Mouse (Mus musculus) forebrain, embryonic 15.5 days (tissue): ENCODE measurements around the gene Nutf2. TPM values are rescaled to one million over a fixed set of nuclear protein-coding genes. Genes with fewer than 3 reads are reported as not detected.

ENCODE experiments used
- ATAC-seq: fragments of 200-750 bp; cut with Nextera tagmentation; replicated peaks from 2 replicates; pipeline ENCODE4 v1.8.0; 2017; ENCODE audit warnings: mild to moderate bottlenecking, moderate TSS enrichment, moderate library complexity
- H3K27ac ChIP-seq: fragments of 300-500 bp; sonication (generic); replicated peaks from 2 replicates; pipeline ENCODE4 v1.5.1; 2015; ENCODE audit warnings: mild to moderate bottlenecking, inconsistent platforms
- H3K27me3 ChIP-seq: fragments of 300-500 bp; sonication (generic); 2 replicates; pipeline ENCODE4 v1.6.1; 2015; ENCODE audit warnings: inconsistent platforms
- H3K36me3 ChIP-seq: fragments of 300-500 bp; sonication (generic); 2 replicates; pipeline ENCODE4 v1.6.1; 2015; ENCODE audit warnings: mild to moderate bottlenecking, inconsistent platforms
- H3K4me1 ChIP-seq: fragments of 300-500 bp; sonication (generic); 2 replicates; pipeline ENCODE4 v1.6.1; 2015; ENCODE audit warnings: inconsistent platforms
- H3K4me2 ChIP-seq: fragments of 300-500 bp; sonication (generic); replicated peaks from 2 replicates; pipeline ENCODE4 v1.6.1; 2015; ENCODE audit warnings: mild to moderate bottlenecking, inconsistent platforms
- H3K4me3 ChIP-seq: fragments of 300-500 bp; sonication (generic); 2 replicates; pipeline ENCODE4 v1.5.1; 2015; ENCODE audit warnings: mild to moderate bottlenecking, inconsistent platforms
- H3K9ac ChIP-seq: fragments of 300-500 bp; sonication (generic); replicated peaks from 2 replicates; pipeline ENCODE4 v1.6.1; 2015; ENCODE audit warnings: mild to moderate bottlenecking, inconsistent platforms
- H3K9me3 ChIP-seq: fragments of 300-500 bp; sonication (generic); 2 replicates; pipeline ENCODE4 v1.6.1; 2016; ENCODE audit warnings: inconsistent platforms
- WGBS: fragments of 180-500 bp; shearing (Covaris S2); methylation state at CpG from one replicate; pipeline ENCODE4 v1.1.7; 2015; ENCODE audit warnings: mixed read lengths; 5-methylcytosine and 5-hydroxymethylcytosine counted together
- polyA plus RNA-seq: library from polyadenylated mRNA; unstranded; fragments of >200 nt; fragmentation: Nextera tagmentation; extraction: Ambion mirVana; gene quantifications from 2 replicates; pipeline ENCODE4 v1.2.1, GENCODE M21; 2015

Nutf2 gene
- polyA plus RNA-seq, 1 experiment from 2014 or later, result 189 TPM

DNA sequence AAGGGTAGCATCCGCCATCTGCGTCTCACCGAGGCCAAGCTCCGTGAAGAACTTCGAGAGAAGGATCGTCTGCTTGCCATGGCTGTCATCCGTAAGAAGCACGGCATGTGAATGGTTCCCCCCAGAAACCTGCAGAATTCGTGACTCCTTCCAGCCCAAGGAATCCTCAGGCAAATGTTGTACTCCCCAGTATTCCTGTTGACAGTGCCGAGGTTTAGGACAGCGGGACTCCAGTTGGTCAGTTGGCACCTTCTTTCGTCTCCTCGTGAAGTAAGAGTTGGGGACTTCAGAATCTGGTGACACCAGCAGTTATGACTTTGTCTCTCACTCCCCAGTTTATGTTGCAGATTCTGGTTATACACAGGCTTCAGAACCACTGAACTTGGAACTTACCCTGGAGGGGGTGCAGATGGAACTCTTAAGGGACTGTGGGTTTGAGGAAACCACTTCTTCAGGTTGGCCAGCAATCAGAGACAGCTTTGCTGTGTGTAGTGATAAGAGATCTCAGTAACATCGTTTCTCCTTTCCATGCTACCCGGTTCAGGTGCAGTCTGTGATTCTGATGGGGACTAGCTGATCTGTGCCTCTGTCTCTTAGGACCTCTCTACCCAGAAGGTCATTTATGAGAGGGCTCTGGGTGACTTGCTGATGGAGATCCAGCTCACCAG is 4.1 kb upstream of the Nutf2 start:
- H3K4me1 ChIP-seq, result peaks cover 49% of the 10 kb centered on the region
- peak overlapping the region; percentile 81; the same call in 1 of the 2 replicates for H3K27ac ChIP-seq
- 27% methylated on average over 15 of the region's 15 CpGs for WGBS

DNA sequence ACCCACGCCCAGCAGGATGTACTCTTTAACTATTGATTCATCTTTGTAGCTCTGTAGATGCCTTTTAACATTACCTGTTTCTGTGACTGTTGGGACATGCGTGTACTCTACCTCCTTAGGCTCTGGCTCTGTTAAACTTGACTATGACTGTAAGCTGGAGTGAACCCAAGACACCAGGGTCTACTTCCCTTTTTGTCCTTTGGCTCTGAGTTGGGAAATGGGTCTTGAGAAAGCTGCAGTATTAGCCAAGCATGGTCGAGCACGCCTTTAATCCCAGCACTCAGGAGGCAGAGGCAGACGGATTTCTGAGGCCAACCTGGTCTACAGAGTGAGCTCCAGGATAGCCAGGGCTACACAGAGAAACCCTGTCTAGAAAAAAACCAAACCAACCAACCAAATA is 1.9 kb upstream of the Nutf2 start:
- Histone ChIP-seq H3K4me2 (no peak overlapping the region), H3K36me3 (no peaks in the 10 kb centered on the region), H3K9ac (no peak overlapping the region), H3K4me1 (peaks cover 62% of the 10 kb centered on the region), H3K9me3 (no peaks in the 10 kb centered on the region), H3K27ac (no peak overlapping the region), H3K27me3 (no peaks in the 10 kb centered on the region), H3K4me3 (no peak overlapping the region)
- no peak for ATAC-seq
- WGBS, result 78% methylated on average over 5 of the region's 5 CpGs

More for the DNA sequence above, 4.1 kb upstream of the Nutf2 start:
- Histone ChIP-seq H3K4me2 (peak overlapping the region; percentile 99), H3K27me3 (no peaks in the 10 kb centered on the region), H3K9me3 (no peaks in the 10 kb centered on the region), H3K4me3 (peak overlapping the region; percentile 92), H3K9ac (peak overlapping the region; percentile 85), H3K36me3 (no peaks in the 10 kb centered on the region)
- no peak for ATAC-seq

DNA sequence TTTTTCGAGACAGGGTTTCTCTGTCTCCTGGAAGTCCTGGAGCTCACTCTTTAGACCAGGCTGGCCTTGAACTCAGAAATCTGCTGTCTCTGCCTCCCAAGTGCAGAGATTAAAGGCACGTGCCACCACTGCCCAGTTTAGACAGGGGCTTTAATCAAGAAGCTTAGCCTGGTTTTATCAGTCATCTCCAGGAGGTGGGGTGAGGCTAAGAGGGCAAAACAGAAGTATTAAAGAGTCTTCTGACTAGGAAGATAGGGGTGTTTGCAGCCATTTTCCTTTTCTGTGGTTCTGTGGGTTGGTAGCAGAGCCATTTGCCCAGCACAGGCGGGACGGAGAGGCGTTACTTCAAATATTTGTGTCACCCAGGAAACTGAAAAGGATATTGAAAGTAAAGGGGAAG is 1.1 kb upstream of the Nutf2 start:
- ATAC-seq, result no peak
- H3K9me3 ChIP-seq, result no peaks in the 10 kb centered on the region
- H3K36me3 ChIP-seq, result no peaks in the 10 kb centered on the region
- no peak overlapping the region for H3K4me2 ChIP-seq
- H3K27me3 ChIP-seq, result no peaks in the 10 kb centered on the region
- peaks cover 67% of the 10 kb centered on the region for H3K4me1 ChIP-seq
- 74% methylated on average over 5 of the region's 5 CpGs for WGBS
- peak overlapping the region; percentile 74; the same call in 1 of the 2 replicates for H3K4me3 ChIP-seq
- H3K27ac ChIP-seq, result peak overlapping the region; percentile 91; the same call in 1 of the 2 replicates
- H3K9ac ChIP-seq, result no peak overlapping the region

DNA sequence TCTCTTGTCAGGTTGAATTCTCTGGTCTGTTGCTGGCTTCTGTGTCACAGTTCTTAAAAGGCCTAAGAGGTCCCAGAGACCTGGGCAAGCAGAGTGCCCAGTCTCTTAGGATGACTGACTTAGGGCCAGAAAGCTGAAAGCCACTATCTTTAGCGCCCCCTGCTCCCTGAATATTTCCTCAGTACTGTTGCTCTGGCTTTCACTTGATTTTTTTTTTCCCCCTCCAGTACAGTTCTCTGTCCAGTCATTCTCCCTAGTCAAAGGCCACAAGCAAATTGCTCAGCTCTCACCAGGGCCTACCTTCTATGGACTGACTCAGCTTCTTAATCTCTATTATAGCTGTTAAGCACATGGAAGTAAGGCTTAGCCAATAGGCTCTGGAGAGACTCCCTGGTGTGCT is 1.6 kb downstream of the Nutf2 start:
- Histone ChIP-seq H3K9me3 (no peaks in the 10 kb centered on the region), H3K4me2 (peak overlapping the region; percentile 60), H3K27ac (no peak overlapping the region), H3K27me3 (no peaks in the 10 kb centered on the region), H3K36me3 (peaks cover 8% of the 10 kb centered on the region), H3K4me3 (peak overlapping the region; percentile 74), H3K9ac (peak overlapping the region; percentile 88), H3K4me1 (peaks cover 53% of the 10 kb centered on the region)
- no peak for ATAC-seq
- 6% methylated on average over 1 of the region's 1 CpGs for WGBS

DNA sequence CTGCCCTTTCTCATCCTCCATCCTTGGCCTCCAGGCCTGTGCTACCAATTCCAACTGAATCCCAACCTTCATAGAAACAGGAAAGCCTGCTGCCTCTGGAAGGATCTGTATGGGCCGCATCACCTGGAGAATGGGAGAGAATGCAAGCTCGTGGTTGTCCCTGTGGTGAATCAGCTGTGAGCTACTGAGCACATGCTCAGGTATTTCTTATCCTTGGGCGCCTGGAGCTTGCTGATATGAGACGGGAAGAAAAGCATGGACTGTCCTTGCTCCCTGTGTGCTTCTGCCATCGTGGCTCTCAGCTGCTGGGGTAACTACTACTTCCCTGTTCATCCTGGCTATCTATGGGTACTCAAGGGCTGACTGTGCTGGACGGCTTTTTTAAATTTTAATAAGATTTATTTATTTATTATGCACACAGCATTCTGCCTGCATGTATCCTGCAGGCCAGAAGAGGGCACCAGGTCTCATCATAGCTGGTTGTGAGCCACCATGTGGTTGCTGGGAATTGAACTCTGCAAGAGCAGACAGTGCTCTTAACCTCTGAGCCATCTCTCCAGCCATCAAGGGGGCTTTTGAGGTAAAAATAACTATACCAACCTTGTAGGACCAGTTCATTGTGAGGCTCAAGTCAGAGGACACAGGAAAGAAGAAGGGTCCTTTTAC is 6.1 kb downstream of the Nutf2 start:
- Histone ChIP-seq H3K9ac (no peak overlapping the region), H3K4me2 (no peak overlapping the region), H3K4me1 (peaks cover 20% of the 10 kb centered on the region), H3K36me3 (peaks cover 31% of the 10 kb centered on the region), H3K9me3 (no peaks in the 10 kb centered on the region), H3K27ac (no peak overlapping the region), H3K27me3 (no peaks in the 10 kb centered on the region), H3K4me3 (no peak overlapping the region)
- WGBS, result 86% methylated on average over 6 of the region's 6 CpGs
- no peak for ATAC-seq

DNA sequence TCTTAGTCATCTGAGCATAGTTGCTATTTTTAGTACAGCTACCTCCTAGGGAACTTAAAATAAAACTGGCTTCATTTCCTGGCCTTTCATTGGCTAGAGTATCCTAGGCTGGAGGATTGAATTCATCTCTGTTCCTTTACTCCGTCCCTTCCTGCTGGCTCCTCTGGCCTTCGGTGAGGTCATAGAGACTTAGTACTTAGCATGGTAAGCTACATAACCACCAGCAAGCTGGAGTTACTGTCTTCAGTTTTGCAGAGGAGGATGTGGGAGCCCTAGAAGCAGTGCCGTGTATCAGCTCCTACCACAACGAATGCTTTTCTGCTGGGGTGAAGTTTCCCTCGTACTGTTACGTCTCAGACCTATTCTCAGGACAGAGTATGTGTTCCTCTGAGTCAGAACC is 13.9 kb downstream of the Nutf2 start:
- H3K4me1 ChIP-seq, result no peaks in the 10 kb centered on the region
- H3K27ac ChIP-seq, result no peak overlapping the region
- H3K4me3 ChIP-seq, result no peak overlapping the region
- H3K36me3 ChIP-seq, result peaks cover 57% of the 10 kb centered on the region
- no peak overlapping the region for H3K9ac ChIP-seq
- no peak for ATAC-seq
- H3K9me3 ChIP-seq, result no peaks in the 10 kb centered on the region
- 90% methylated on average over 6 of the region's 6 CpGs for WGBS
- no peak overlapping the region for H3K4me2 ChIP-seq
- H3K27me3 ChIP-seq, result no peaks in the 10 kb centered on the region

DNA sequence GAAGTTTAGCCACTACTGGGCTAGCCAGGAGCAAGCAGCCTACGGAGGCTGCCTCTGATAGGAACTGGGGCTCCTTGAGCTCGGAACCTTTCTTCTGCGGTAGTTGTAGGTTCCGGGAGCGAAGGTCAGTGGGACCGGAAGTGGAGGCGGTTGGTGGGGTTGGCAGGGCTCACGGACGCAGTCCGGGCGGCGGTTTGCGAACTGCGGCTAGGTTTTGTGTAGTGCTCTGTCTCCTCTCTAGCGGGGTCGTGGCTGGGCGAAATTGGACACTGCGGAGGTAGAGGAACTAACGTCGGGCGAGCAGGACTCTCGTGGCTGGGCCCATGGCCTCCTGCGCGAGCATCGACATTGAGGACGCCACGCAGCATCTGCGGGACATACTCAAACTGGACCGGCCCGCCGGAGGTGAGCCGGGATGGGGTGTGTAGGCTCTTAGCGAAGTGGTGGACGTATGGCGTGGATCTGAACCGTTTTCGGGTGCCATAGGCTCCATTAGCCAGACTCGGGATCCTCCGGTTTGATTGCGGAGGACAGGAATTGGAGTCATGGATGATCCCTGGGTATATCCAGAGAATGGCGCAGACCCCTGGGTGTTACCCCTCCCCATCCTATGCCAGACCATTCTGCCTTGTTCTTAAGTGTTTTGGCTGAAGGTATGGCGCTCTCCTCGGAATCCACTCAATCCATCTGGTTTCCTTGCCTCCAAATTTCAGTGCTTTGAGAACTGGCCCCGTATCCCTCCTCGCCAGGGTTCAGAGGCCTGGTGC is 20.6 kb downstream of the Nutf2 start, which contains the start of gene Edc4:
Gene Edc4, plus strand, starts transcription at position 128 of the 767 bp plus-strand sequence.
- H3K4me3 ChIP-seq, result peak within 1 kb of the TSS; percentile 71
- peaks cover 47% of the 10 kb centered on the region for H3K36me3 ChIP-seq
- peak within 1 kb of the TSS; percentile 75 for H3K4me2 ChIP-seq
- H3K9ac ChIP-seq, result peak within 1 kb of the TSS; percentile 73
- ATAC-seq, result peak; percentile 78
- peak within 1 kb of the TSS; percentile 36; the same call in 1 of the 2 replicates for H3K27ac ChIP-seq
- H3K9me3 ChIP-seq, result no peaks in the 10 kb centered on the region
- no peaks in the 10 kb centered on the region for H3K27me3 ChIP-seq
- H3K4me1 ChIP-seq, result peaks cover 27% of the 10 kb centered on the region
- WGBS, result 1% methylated on average over 45 of the region's 45 CpGs

DNA sequence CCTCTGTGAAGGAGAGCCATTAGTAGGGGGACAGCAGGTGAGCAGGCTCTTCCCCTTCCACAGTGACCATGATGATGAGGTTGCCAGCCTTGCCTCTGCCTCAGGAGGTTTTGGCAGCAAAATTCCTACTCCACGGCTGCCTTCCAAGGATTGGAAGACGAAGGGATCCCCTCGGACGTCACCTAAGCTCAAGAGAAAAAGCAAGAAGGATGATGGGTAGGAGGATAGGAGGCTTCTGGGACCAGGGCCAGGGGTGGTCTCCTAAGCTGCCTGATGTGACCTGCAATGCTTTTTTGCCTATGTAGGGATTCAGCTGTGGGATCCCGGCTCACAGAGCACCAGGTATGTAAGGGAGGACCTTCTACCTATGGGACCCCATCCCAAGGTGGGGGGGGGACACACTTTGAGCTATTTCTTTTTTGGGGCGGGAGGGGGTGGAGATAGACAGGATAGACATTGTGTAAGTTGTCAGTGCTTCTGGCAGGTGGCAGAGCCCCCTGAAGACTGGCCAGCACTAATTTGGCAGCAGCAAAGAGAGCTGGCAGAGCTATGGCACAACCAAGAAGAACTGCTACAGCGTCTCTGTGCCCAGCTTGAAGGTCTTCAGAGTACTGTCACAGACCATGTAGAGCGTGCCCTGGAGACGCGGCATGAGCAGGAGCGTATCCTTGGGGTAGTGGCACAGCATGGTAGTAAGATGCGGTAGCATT is 29.5 kb downstream of the Nutf2 start:
- H3K4me2 ChIP-seq, result no peak overlapping the region
- no peak overlapping the region for H3K9ac ChIP-seq
- H3K27ac ChIP-seq, result no peak overlapping the region
- 91% methylated on average over 12 of the region's 12 CpGs for WGBS
- H3K9me3 ChIP-seq, result no peaks in the 10 kb centered on the region
- H3K4me3 ChIP-seq, result no peak overlapping the region
- ATAC-seq, result no peak
- H3K36me3 ChIP-seq, result peaks cover 85% of the 10 kb centered on the region
- no peaks in the 10 kb centered on the region for H3K27me3 ChIP-seq
- H3K4me1 ChIP-seq, result peaks cover 5% of the 10 kb centered on the region; the same call in 1 of the 2 replicates

DNA sequence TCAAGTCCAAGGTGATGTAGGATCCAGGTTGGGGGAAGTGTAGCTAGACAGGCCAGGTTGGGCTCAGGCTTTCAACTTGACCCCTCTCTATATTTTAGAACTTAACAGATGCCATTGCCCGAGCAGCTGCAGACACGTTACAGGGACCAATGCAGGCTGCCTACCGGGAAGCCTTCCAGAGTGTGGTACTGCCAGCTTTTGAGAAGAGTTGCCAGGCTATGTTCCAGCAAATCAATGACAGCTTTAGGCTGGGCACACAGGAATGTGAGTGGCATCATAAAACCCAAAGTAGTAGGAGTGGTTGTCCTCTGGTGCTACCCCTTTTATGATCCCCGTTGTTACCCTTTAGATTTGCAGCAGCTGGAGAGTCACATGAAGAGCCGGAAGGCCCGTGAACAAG is 30.5 kb downstream of the Nutf2 start:
- H3K27me3 ChIP-seq, result no peaks in the 10 kb centered on the region
- H3K4me3 ChIP-seq, result no peak overlapping the region
- no peak overlapping the region for H3K27ac ChIP-seq
- H3K4me2 ChIP-seq, result no peak overlapping the region
- no peak for ATAC-seq
- H3K9ac ChIP-seq, result no peak overlapping the region
- no peaks in the 10 kb centered on the region for H3K9me3 ChIP-seq
- peaks cover 5% of the 10 kb centered on the region; the same call in 1 of the 2 replicates for H3K4me1 ChIP-seq
- peaks cover 76% of the 10 kb centered on the region for H3K36me3 ChIP-seq
- WGBS, result 87% methylated on average over 6 of the region's 6 CpGs

DNA sequence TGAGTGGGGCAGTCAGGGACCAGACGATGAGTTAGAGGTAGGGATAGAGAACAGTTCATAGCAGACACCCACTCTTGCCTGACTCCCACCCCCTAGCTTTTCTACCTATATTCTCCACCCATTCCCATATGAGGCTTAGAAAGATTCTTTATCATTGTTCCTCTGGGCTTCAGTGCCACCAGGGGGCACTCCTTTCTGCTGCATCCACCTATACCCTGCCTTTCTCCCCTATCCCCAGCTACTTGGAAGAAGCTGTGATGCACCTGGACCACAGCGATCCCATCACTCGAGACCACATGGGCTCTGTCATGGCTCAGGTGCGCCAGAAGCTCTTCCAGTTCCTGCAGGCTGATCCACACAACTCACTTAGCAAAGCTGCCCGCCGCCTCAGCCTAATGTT is 32.1 kb downstream of the Nutf2 start:
- no peak overlapping the region for H3K9ac ChIP-seq
- peaks cover 60% of the 10 kb centered on the region for H3K36me3 ChIP-seq
- ATAC-seq, result peak; percentile 47; the same call in 1 of the 2 replicates
- no peaks in the 10 kb centered on the region for H3K27me3 ChIP-seq
- H3K4me1 ChIP-seq, result peaks cover 5% of the 10 kb centered on the region; the same call in 1 of the 2 replicates
- no peak overlapping the region for H3K4me3 ChIP-seq
- H3K27ac ChIP-seq, result no peak overlapping the region
- no peak overlapping the region for H3K4me2 ChIP-seq
- H3K9me3 ChIP-seq, result no peaks in the 10 kb centered on the region
- WGBS, result 84% methylated on average over 6 of the region's 6 CpGs

DNA sequence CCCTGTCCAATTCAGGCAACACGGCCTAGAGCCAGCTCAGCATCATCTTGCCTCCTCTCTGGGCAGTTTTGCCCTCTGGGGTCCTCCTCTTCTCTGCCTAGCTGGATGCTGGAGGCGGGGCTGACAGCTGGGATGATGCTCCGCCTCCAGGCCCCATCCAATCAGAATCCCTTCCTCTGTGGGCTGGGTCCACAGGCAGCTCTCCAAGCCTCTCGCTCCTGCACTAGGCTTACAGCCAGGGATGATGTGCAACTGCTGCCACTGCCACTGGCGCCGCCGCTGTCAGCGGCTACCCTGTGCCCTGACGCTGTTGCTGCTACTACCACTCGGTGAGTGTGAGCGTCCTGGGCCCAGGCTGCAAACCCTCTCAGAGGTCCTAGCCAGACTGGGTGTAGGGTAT is 33.0 kb downstream of the Nutf2 start, which contains the start of gene Nrn1l:
Gene Nrn1l, plus strand, starts transcription at position 229 of the 400 bp plus-strand sequence.
- Histone ChIP-seq H3K36me3 (peaks cover 51% of the 10 kb centered on the region), H3K4me3 (no peak within 1 kb of the TSS), H3K27ac (no peak within 1 kb of the TSS), H3K4me1 (peaks cover 5% of the 10 kb centered on the region; the same call in 1 of the 2 replicates), H3K4me2 (no peak within 1 kb of the TSS), H3K27me3 (no peaks in the 10 kb centered on the region), H3K9me3 (no peaks in the 10 kb centered on the region), H3K9ac (0 out of 2 replicates have a peak within 1 kb of the TSS, but pooled peaks have one; percentile 11)
- ATAC-seq, result peak; percentile 80
- WGBS, result 2% methylated on average over 11 of the region's 11 CpGs
